Mouse (Mus musculus): ENCODE data around the gene Ptov1.

DNA sequence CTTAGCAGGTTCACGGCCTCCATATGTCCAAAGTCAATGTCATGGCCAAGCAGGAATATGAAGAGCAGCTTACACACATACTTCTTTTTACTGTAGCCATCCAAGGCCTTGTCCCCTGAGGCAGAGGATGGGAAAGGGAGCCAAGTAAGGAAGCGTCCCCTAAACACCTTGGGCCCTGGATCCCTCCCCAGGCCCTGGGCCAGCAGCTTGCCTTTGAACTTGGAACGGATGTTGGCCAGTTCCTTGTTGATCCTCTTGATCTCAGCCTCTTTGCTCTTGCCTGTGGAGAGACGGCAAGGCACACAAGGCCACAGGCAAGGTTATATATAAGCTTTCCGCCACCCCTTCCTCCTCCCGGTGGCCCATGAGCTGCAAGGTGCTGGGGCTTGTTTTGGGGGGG lies 46.6 kb upstream of the Ptov1 start:
- no peak for TF ChIP-seq CTCF (IDR thresholded peaks at IDR 0.05 in 2 of 3, conservative IDR thresholded peaks at IDR 0.05 in 1 of 3; ENCODE audit: control insufficient read depth in 1 of 3, insufficient read depth in 1 of 3, low read depth in 2 of 3, low read length in 3 of 3, poor library complexity in 1 of 3, severe bottlenecking in 1 of 3)
- no peak for TF ChIP-seq EP300 (IDR thresholded peaks at IDR 0.05; ENCODE audit: low read depth in 1 of 2, low read length in 2 of 2)
- TF ChIP-seq MYC (IDR thresholded peaks at IDR 0.05; ENCODE audit: low read depth, low read length): no peak
- TF ChIP-seq SIN3A (IDR thresholded peaks at IDR 0.05; ENCODE audit: low read length): no peak
